Mouse (Mus musculus) cerebellum, adult 11 months (tissue): ENCODE data around the gene Adgrl3.
A peak's percentile ranks its signal among the peaks of the same experiment; 100 is the strongest.

Source experiments
- DNase-seq: peaks from one replicate; pipeline ENCODE4 v3.0.0; 2022

Gene Adgrl3

DNA sequence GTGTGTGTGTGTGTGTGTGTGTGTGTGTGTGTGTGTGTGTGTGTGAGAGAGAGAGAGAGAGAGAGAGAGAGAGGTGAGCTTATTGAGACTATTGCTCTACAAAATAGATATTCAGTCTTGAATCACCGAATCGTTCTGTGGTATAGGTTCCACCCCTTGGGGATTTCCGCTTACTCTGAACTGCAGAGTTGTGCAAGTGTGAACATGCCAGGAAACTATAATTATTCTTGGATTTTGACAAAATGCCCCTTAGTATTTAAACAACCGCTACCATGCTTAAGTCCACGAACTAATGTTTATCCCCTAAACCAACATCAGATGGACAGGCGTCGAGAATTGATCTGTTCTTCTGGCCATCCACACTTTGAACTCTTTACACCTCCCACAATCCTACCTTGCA lies 57.1 kb downstream of the Adgrl3 start:
- DNase-seq: no peak

DNA sequence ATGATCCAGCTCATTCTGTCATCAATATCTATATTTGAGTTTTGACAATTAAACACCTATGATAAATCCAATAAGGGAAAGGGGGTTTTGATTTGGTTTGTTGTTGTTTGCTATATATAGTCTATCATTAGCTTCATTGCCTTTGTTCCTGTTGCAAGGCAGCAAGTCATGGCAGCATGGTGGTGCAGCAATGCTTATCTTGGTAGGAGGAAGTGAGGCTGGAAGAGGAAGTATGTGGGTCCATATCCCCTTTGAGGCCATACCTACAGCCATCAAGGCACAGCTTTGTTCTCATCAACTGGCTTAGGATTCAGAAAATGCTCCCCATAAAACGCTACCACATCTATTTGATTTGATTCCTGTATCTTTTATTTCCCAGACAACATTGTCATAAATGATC lies 58.1 kb downstream of the Adgrl3 start:
- DNase-seq: no peak

DNA sequence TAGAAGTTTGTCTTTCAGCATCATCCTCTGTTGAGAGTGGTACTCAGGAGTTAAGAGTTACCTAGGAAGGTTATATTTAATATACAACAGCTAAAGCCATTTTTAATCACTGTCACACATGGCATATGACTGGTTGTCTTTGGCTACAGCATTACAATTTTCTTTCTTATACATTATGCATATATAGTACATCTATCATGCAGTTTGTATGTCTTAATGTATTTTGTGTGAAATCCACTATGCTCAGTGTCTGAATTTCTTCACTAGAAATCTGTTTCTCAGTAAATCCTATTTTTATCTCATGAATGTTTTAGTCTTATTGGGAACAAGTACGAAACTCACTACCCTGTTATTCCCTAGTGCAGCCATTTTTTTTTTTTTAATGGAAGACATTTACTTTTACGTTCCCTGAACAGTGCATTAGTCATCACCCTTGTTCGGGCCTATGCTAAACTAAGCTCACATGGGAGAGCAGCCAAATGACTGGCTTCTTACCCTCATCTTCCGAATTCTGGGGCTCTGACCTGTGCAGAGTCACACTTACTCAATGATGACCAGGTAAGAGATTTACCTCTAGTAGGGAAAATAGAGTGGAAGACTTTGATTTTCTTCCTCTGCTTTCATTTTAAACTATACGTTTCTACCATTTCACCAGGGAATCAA lies 63.9 kb downstream of the Adgrl3 start:
- no peak for DNase-seq

DNA sequence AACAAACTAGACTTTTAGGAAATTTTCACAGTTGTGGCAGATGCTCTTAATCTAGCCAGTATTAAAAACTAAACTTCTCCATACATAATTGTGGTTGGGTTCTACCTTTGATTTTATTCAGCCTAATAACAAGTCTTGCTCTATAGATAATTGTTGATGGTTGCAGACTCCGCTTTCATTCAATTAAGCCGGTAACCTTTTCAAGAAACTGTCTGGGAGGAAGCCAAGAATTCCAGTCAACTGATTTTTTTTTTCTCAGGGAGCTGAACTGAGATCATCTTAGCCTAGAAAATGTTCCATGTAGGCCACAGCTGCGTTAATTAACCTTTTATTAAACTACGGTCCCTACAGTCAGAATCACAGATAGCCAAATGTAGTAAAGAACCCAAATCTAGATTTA lies 65.2 kb downstream of the Adgrl3 start:
- no peak for DNase-seq

DNA sequence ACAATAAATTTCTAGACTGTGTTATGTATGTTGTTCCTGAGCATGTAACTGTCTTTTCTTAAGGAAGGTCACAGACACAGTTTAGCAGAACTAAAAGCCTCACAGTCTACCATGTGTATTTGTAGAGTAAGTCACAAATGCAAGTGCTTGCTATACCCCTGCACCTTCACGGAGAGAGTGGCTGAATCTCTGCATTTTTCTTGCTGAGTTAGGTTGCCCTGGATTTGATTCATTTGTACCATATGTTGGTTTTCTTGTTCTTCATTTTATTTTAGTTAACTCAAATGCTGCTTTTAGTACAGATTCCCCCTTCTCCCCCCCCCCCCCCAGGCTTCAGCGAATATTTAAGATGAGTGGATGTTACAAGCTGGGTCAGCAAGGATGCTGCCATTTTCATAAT lies 68.7 kb downstream of the Adgrl3 start:
- no peak for DNase-seq

DNA sequence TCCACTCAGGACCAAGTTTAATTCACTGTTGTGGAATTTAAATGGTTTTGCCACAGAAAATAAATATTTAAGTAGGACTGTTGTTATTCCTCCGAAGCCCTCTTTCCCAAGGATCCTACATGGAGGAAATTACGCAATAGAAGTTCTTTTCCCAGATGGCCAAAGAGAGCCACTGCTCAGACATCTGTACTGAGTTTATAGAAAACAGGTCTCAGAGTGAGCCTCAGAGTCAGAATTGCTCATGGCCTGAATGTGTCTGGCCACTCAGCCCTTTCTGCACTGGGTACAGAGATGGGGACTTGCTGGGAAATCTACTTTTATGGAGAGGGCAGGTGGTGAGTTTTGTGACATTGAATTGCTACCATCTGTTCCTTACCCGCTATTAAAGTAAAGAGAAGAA lies 74.7 kb downstream of the Adgrl3 start:
- no peak for DNase-seq

DNA sequence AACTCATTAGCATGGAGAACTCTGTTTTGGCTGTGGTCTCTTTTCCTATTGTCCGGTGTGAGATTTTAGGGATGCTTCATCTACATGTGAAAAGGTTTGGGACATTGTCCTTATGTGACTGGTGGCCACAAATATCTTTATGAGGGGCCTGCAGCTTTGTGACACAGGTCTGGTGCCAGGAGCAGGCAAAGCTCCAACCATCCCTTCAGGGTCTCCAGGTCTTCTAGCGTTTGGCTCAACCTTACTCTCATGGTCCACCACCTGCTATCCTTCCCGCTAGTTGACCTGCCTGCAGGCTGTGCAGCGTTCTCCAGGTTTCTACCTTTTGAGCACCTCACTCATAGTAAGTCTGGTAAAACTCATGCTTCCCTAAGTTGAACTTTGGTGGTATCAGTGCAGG lies 77.2 kb downstream of the Adgrl3 start:
- DNase-seq: no peak

DNA sequence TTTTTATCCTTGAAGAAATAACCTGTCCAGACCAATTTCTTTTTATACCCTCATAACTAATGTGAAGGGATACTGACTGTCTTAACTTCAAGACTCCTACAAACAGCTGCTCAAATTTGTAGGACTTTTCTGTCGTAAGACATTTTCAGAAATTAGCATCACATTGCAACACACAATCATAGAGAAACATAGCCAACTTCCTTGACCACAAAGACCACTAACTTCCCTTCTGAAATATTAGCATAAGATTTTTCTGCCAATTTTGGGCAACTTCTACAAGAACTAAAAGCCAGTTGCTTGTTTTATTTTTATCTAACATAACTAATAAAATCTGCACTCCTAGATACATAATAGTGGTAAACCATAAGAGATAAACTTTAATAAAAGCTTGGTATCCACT lies 87.5 kb downstream of the Adgrl3 start:
- DNase-seq: no peak

DNA sequence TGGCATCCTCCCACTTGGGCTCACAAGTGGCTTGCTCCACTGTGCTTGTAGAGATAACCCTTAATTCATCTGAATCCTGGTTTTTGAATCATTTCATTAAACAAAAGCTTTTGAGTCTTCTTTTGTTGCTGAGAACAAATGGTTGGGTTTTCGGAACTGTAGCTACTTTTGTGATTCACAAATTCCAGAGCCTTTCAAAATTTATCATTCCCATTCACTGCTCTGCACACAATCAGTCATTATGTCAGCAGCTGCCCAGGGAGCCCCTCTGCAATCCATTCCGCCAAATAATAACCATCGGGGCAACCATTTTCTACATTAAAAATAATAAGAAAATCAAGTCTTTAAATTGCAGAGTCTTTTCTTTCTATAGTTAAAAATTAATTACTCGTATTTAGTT lies 104.5 kb downstream of the Adgrl3 start:
- DNase-seq: no peak

DNA sequence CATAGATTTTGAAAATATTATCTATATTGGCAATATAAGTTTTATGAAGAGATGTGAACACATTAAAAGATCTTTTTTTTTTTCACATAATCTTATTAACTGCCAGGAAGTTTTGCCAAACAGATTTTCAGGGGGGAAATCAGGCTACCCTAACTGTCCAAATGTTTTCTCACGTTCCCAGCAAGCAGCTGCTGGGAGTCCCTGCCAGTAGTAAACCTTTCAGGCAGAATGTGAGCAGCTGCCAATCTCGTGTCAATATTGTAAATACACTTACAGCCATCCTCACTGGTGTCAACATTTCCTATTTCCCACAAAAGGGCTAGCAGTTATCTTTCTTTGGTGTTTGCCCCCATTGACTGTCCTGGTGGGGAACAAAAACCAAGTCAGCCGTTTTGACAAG lies 107.7 kb downstream of the Adgrl3 start:
- DNase-seq: no peak

DNA sequence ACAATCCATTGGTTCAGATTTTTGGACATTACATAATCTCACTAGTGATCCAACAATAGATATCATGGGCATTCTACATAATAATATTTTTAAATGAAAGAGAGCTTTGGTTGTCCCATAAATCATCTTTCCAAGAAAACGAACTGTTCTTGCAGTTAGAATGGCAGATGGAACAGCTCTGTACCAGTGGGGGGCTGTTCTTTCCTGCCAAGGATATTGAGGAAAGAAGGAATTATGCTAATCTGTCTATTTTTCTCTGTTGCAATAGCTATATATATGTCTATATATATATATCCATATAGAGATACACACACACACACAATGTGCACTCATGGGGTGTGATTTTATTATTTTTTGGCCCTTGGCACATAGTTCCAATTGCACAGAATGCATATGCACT lies 116.5 kb downstream of the Adgrl3 start:
- DNase-seq: peak; percentile 27

DNA sequence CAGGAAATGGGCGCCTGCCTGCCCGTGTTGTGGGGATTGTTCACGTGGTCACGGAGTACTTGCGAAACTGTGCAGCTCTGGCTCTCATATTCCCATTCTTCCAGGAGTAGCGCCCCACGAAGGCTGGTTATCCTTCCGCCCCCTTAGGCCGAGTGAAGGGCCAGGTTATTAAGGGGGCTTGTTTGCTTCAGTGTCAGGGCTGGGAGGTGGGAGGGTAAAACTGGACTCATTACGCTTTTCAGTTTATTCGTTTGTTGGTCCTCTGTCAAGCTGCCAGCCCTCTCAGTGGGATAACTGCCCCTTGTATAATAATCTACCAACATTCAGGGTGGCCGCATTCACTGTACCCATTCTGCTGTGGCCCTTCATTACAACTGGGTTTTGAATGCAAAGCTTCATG lies 135.9 kb downstream of the Adgrl3 start:
- peak; percentile 14 for DNase-seq

DNA sequence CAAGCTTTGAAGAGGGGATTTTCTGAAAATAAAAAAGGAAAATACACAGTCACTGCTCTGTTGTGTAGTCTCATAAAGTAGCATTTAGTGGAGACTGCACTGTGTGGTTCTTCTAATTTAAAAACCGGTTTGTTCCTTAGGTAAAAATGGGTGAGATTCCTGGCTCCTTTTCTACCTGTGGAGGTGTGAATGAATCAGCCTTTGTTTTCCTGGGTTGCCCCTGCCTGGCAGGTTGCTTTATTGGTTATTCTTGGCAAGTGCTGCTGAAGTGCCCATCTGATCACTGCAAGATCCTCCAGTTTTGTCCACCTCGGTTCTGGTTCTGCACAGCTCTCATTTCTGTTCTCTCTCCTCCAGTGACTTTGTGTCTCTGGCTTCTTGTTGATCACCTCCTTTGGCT lies 136.3 kb downstream of the Adgrl3 start:
- DNase-seq: peak; percentile 25

DNA sequence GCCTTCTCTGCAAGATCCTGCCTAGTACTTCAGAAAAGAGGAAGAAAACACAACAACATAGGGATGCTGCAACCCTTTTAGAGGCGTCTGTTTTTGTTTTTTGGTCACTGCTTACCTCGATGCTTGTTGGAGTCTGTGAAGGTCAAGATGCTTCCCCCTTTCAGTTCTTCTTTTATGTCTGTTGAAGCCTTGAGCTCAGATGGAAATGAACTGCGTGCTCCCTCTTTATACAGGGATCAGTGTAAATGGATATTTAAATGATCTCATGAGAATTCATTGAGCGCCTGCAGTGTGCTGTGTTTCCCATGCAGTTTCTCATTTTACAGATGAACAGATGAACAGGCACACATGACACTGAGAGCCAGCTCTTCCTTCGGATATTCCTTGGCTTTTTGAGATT lies 136.9 kb downstream of the Adgrl3 start:
- no peak for DNase-seq

DNA sequence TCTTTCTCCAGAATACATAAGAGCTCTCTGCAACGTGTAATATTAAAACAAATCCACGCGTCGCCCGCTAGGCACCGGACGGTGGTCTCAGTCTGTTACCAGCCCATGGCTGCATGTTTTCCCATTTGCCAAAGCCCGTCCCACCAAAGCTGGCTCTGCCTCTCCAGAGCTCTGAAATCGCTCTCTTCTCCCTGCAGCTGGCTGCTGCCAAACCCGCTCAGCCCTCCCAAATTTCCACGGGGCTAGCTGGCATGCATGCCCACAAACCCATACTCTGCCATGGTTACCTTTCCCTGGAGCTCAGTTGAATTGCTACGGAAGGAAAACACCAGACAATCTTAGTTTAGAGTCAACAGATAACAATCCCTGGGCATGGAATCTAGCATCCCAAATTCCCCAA lies 139.1 kb downstream of the Adgrl3 start:
- no peak for DNase-seq

DNA sequence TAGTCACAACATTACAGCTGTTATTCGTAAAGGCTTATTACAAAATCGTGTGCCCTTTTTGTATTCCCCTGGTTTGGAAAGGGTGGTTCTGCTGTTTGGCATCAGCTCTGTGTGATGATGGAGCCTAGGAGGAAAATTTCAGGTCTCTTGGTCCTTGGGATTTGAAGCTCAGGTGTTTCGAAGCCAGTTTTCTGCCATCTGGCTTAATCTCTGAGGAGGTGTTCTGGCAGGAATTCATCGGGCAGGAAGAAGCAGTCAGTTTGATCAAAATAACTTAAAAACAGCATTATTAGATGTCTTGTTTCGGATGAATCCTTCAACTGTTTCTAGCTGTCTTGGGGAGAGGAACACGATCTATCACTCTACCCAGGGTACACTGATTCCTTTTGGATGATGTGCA lies 140.5 kb downstream of the Adgrl3 start:
- no peak for DNase-seq

DNA sequence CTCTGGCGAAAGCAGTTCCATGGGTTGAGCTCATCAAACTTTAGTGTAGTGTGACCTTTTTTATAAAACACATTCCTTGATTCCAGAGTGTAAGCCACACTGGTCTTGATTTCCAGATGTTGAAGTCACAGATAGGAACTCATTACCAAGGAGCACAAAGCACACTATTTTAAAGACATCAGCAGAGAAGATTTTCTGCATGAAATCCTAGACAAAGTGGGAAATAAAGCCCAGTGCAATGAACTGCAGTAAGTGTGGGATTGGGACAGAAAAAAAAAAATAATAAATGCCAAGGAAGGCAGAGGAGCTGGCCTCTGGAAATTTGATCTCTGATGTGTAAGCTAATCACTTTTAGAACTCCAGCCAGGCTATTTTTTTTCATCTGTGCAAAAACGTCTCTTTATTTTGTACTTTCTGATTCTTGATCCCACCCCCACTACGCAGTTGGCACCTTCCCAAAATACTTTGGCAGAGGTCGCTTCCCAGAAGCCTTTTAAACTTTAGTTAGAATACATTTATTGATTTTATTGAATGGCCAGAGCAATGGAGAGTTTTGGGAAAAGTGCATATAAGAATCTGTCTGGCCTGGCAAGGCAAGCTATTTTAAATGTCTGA lies 169.0 kb downstream of the Adgrl3 start:
- no peak for DNase-seq

DNA sequence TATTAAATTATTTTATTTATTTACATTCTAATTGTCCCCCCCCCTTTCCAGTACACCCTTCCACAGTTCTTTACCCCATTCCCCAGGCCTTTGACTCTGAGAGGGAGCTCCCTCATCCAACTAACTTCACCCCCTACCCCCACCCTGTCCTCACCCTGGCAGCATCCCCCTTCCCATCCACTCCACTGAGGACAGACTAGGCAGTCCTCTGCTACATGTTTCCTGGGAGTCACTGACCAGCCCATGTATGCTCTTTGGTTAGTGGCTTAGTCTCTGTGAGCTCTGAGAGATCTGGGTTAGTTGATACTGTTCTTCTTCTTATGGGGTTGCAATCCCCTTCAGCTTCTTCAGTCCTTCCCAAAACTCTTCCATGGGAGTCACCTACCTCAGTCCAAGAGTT lies 180.4 kb downstream of the Adgrl3 start:
- no peak for DNase-seq

DNA sequence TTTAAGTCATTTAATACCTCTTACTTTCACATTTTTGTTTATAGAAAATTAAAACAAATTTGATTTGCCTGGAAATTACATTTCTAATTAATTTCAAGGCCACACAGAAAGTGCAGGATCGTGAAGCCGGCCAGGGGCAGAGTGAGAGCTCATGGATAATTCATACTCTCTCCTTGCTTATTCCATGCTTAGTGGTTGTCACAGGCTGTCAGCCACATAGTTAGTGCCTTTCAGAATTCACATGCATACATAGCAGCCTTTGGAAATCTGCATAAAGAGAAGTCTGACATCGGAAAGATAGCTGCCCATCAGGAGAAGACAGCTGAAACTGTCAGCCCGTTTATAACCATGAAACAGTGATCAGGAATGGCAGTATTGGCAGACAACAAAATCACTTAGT lies 181.9 kb downstream of the Adgrl3 start:
- no peak for DNase-seq

DNA sequence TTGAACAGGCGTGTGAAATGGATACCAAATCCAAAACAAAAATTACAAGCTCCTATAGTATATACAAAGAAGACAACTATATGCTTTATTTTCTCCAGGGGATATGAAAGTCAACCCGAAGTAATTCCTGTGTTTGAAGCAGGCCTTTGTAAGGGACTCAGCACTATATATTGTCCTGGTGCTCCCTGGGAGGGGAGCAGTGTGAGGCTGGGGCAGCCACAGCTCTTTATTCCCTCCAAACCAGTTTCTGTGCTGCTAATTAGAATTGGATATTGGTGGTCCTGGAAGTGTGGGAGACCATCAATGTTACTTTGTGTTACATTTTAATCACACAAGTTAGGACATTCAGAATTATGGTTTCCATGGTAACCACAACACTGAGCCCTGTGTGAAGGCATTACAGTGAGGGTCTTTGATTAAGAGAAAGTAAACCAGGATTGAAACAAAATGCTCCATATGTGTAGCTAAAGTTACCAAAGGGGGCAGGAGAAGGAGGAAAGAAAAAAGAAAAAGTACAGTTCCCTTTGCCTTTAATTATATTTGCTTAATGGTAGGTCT lies 198.6 kb downstream of the Adgrl3 start:
- no peak for DNase-seq

DNA sequence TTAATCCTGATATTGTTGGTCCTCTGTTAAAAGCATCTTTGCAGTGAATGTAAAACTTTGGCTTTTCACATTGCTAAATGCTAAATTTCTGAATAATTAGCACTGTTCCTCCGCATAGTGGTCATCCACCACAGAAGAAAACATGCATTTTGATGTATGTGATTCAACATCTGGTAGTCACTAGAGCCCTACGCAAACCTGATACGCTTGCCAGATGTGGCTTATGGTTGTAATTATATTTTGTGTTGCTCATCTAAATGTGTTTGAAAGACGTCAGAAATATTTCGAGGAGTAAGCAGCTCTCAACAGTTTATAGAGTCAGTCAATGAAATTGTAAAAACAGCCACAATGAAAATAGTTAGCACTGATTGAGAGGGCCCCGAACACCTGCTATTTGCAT lies 204.5 kb downstream of the Adgrl3 start:
- DNase-seq: no peak

DNA sequence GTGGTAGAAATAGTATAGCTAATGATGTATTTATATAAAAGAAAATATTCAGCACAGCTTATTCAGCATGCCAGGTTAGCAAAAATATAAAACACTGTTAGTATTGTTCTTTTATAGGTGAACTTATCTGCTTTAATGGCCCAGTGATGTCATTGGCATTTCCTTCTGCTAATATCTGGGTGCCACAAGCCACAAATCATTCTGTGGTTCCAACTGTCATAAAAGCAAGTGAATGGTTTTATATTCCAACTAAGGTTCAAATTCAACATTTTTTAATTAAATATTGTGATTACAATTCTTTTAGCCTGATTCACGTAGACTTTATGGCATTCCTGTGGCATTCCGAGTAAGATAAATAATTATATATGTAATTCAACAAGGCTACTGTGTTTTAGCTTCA lies 205.5 kb downstream of the Adgrl3 start:
- no peak for DNase-seq

DNA sequence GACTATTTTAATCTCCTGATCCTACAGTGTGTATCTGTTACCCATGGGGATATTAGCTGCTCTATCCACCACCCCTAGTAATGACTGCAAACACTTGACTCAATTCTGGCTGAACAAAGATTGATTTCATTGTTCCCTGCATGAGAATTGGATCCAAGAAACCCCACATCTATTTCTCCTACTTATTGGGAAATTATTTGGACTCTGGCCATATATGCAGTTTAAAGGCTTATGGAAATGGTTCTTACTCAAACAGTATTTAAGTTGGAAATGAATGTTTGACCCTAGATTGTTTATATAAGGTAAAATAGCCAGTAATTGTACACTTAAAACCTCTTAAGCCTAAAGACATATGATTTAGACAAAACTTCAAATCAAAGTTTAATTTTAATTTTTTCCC lies 207.3 kb downstream of the Adgrl3 start:
- DNase-seq: no peak

DNA sequence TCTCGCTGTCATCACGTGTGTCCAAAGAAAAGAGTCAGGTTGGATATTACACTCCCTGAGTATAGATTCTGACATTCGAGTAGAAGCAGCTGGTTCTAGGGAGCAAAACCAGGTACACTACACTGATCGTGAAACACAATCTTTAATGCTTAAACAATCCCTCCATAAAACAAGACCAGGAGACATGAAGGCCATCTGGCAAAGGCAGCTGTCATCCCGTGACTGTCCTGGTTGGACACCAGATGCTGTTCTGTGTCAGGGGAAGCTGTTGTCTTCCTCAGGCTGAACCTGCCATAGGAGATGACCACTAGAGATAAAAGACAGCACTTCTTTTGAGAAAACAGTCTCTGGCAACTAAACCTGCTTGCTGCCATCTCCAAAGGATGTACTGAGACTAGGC lies 228.8 kb downstream of the Adgrl3 start:
- no peak for DNase-seq

DNA sequence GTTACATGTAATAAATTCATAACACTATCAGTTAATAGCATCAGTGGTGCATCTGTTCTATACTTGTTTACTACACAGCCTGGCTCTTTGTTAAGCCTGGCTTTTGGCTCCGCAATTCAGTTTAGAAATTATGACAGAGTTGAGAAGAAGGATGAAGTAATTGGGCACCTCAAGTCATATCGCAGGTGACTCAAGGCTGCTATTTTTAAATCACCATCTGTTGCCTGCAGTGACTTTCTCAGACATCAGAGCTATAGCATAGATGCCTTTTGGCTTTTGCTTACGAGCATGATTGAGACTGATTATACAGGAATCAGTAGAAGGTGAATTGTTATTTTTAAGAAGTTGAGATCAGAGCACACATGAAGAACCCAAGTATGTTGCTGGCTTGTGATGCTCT lies 236.2 kb downstream of the Adgrl3 start:
- no peak for DNase-seq
